Mouse (Mus musculus): ENCODE results near the gene Gm21954. TPM values are rescaled to one million over a fixed set of nuclear protein-coding genes. Genes with fewer than 3 reads are reported as not detected.

The Gm21954 gene
- total RNA-seq, 4 experiments from 2014 or later = not detected

- DNase-seq (ENCODE audit: low spot score) = no peak
Observed at GRCm38 (mm10) chr3:55419334-55419733, 52.7 kb downstream of the Gm21954 start.

GRCm38 (mm10) chr3:55418845-55419244, 53.2 kb downstream of the Gm21954 start:
- DNase-seq (ENCODE audit: low spot score) = no peak

GRCm38 (mm10) chr3:55415527-55415950, 56.5 kb downstream of the Gm21954 start:
- DNase-seq (ENCODE audit: low spot score) = no peak

Other genes starting within 250 kb of the Gm21954 start
- 1 to 10 TPM; 2.4 to 4.7 (median 3.6) TPM for gene Dclk1, start 229.8 kb downstream of the Gm21954 start, total RNA-seq (2022)